Mouse (Mus musculus) intestine, postnatal 0 days (tissue): ENCODE results near the gene Cadm4. TPM values are rescaled to one million over a fixed set of nuclear protein-coding genes. Genes with fewer than 3 reads are reported as not detected.

ENCODE experiments used
- ATAC-seq: fragments of 200-750 bp; cut with Nextera tagmentation; 2 replicates; pipeline ENCODE4 v1.8.0; 2017; ENCODE audit warnings: mild to moderate bottlenecking, moderate TSS enrichment, moderate library complexity
- H3K27ac ChIP-seq: fragments of 300-500 bp; sonication (generic); 2 replicates; pipeline ENCODE4 v1.5.1; 2014; ENCODE audit warnings: mild to moderate bottlenecking, low read depth, low read length, moderate library complexity
- H3K27me3 ChIP-seq: fragments of 300-500 bp; sonication (generic); replicated peaks from 2 replicates; pipeline ENCODE4 v1.6.1; 2014; ENCODE audit warnings: low read length, mixed read lengths; ENCODE audit not compliant: control insufficient read depth, insufficient read depth
- H3K36me3 ChIP-seq: fragments of 300-500 bp; sonication (generic); 2 replicates; pipeline ENCODE4 v1.6.1; 2014; ENCODE audit warnings: mild to moderate bottlenecking, moderate library complexity; ENCODE audit not compliant: control insufficient read depth, insufficient read depth
- H3K4me1 ChIP-seq: fragments of 300-500 bp; sonication (generic); replicated peaks from 2 replicates; pipeline ENCODE4 v1.6.1; 2014; ENCODE audit warnings: antibody characterized with exemption, low read length, mixed read lengths; ENCODE audit not compliant: control insufficient read depth, insufficient read depth
- H3K4me2 ChIP-seq: fragments of 300-500 bp; sonication (generic); replicated peaks from 2 replicates; pipeline ENCODE4 v1.6.1; 2014; ENCODE audit warnings: low read depth, mild to moderate bottlenecking, moderate library complexity
- H3K4me3 ChIP-seq: fragments of 300-500 bp; sonication (generic); 2 replicates; pipeline ENCODE4 v1.5.1; 2014; ENCODE audit warnings: low read depth, low read length
- H3K9ac ChIP-seq: fragments of 300-500 bp; sonication (generic); 2 replicates; pipeline ENCODE4 v1.6.1; 2014; ENCODE audit warnings: mild to moderate bottlenecking, low read depth, low read length
- H3K9me3 ChIP-seq: fragments of 300-500 bp; sonication (generic); 2 replicates; pipeline ENCODE4 v1.6.1; 2016; ENCODE audit warnings: mixed run types; ENCODE audit not compliant: control insufficient read depth
- CTCF ChIP-seq: sonication (generic); IDR thresholded peaks from 2 replicates; pipeline ENCODE4 v1.5.1; 2016; ENCODE audit warnings: low read depth, mild to moderate bottlenecking, control low read depth, antibody characterized with exemption, moderate library complexity
- WGBS: fragments of 180-500 bp; shearing (Covaris S2); extraction: QIAGEN DNeasy Blood & Tissue Kit; methylation state at CpG from one replicate; pipeline ENCODE4 v1.1.7; 2014; 5-methylcytosine and 5-hydroxymethylcytosine counted together
- polyA plus RNA-seq: library from polyadenylated mRNA; unstranded; fragments of >200 nt; fragmentation: Nextera tagmentation; extraction: Ambion mirVana; gene quantifications from 2 replicates; pipeline ENCODE4 v1.2.1, GENCODE M21; 2015

Cadm4 gene
- polyA plus RNA-seq, 1 experiment from 2014 or later: 1.4 TPM

DNA sequence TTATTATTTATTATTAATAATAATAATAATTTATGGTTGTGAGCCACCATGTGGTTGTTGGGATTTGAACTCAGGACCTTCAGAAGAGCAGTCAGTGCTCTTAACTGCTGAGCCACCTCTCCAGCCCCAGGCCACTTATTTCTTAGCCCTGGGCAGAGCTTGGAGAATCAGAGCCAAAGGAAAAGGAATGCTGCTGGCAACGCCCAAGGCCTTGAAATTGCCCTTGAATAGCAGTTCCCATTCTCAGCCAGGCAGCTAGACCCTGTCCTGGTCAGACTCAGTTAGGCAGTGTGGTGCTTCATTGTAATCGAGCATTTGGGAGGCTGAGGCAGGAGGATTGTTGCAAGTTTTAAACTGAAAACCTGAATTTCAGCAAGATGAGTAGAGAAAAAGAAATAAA is 27.6 kb upstream of the Cadm4 start:
- Histone ChIP-seq H3K27me3 (no peaks in the 10 kb centered on the region), H3K27ac (no peak overlapping the region), H3K4me1 (no peaks in the 10 kb centered on the region), H3K4me2 (no peak overlapping the region), H3K4me3 (no peak overlapping the region), H3K9me3 (no peaks in the 10 kb centered on the region), H3K36me3 (no peaks in the 10 kb centered on the region), H3K9ac (no peak overlapping the region)
- no peak for TF ChIP-seq CTCF
- WGBS: 73% methylated on average over 2 of the region's 2 CpGs
- no peak for ATAC-seq

DNA sequence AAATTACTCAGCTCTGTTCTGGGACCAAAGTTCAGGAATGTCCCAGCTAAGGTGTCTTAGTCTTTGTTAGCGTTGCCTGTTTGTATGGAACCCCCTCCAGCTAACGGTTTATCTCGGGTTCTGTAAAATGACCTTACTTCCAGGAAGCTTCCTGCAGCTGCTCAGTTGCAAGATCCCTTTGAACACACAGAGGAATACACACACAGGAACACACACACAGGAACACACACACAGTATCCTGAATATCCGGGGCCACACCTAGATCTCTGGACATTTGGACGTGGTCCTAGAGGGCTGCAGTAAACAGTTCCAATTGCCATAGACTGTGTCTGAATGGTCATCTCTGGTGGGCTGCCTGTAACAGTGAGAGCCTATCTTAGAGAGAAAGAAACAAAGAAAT is 26.1 kb upstream of the Cadm4 start:
- 56% methylated on average over 5 of the region's 5 CpGs for WGBS
- no peaks in the 10 kb centered on the region for H3K27me3 ChIP-seq
- TF ChIP-seq CTCF: no peak

GRCm38 (mm10) chr7:24457726-24458370 is 24.0 kb upstream of the Cadm4 start:
- H3K36me3 ChIP-seq: no peaks in the 10 kb centered on the region
- WGBS: 51% methylated on average over 10 of the region's 10 CpGs
- H3K4me1 ChIP-seq: peaks cover 4% of the 10 kb centered on the region; the same call in 1 of the 2 replicates
- no peak overlapping the region for H3K9ac ChIP-seq
- no peak for TF ChIP-seq CTCF
- no peak overlapping the region for H3K4me3 ChIP-seq
- H3K4me2 ChIP-seq: no peak overlapping the region
- ATAC-seq: no peak
- no peak overlapping the region for H3K27ac ChIP-seq
- H3K27me3 ChIP-seq: no peaks in the 10 kb centered on the region
- H3K9me3 ChIP-seq: no peaks in the 10 kb centered on the region

More for the DNA sequence above, 26.1 kb upstream of the Cadm4 start:
- no peak overlapping the region for H3K4me3 ChIP-seq
- no peak overlapping the region for H3K4me2 ChIP-seq
- no peaks in the 10 kb centered on the region for H3K4me1 ChIP-seq
- H3K9me3 ChIP-seq: no peaks in the 10 kb centered on the region
- H3K27ac ChIP-seq: no peak overlapping the region
- ATAC-seq: no peak
- no peak overlapping the region for H3K9ac ChIP-seq
- no peaks in the 10 kb centered on the region for H3K36me3 ChIP-seq

GRCm38 (mm10) chr7:24459440-24459839 is 22.4 kb upstream of the Cadm4 start:
- H3K27ac ChIP-seq: peak overlapping the region; percentile 28; the same call in 1 of the 2 replicates
- WGBS: 47% methylated on average over 5 of the region's 5 CpGs
- no peak overlapping the region for H3K4me2 ChIP-seq
- TF ChIP-seq CTCF: no peak
- H3K9ac ChIP-seq: no peak overlapping the region
- H3K4me1 ChIP-seq: peaks cover 4% of the 10 kb centered on the region; the same call in 1 of the 2 replicates
- H3K27me3 ChIP-seq: no peaks in the 10 kb centered on the region
- H3K36me3 ChIP-seq: no peaks in the 10 kb centered on the region
- peak; percentile 76 for ATAC-seq
- H3K4me3 ChIP-seq: no peak overlapping the region
- no peaks in the 10 kb centered on the region for H3K9me3 ChIP-seq

GRCm38 (mm10) chr7:24459843-24460242 is 22.0 kb upstream of the Cadm4 start:
- Histone ChIP-seq H3K36me3 (no peaks in the 10 kb centered on the region), H3K9me3 (no peaks in the 10 kb centered on the region), H3K4me3 (no peak overlapping the region), H3K4me2 (no peak overlapping the region), H3K4me1 (peaks cover 4% of the 10 kb centered on the region; the same call in 1 of the 2 replicates), H3K27me3 (no peaks in the 10 kb centered on the region), H3K9ac (no peak overlapping the region), H3K27ac (peak overlapping the region; percentile 28; the same call in 1 of the 2 replicates)
- WGBS: 37% methylated on average over 3 of the region's 3 CpGs
- ATAC-seq: peak; percentile 75
- no peak for TF ChIP-seq CTCF

GRCm38 (mm10) chr7:24461376-24462051 is 20.3 kb upstream of the Cadm4 start:
- Histone ChIP-seq H3K4me1 (peaks cover 4% of the 10 kb centered on the region; the same call in 1 of the 2 replicates), H3K4me3 (no peak overlapping the region), H3K27ac (no peak overlapping the region; the same call in 1 of the 2 replicates), H3K27me3 (no peaks in the 10 kb centered on the region), H3K9ac (no peak overlapping the region; the same call in 1 of the 2 replicates), H3K4me2 (peak overlapping the region; percentile 66; the same call in 1 of the 2 replicates), H3K9me3 (no peaks in the 10 kb centered on the region), H3K36me3 (peaks cover 1% of the 10 kb centered on the region; the same call in 1 of the 2 replicates)
- ATAC-seq: no peak
- WGBS: 26% methylated on average over 14 of the region's 14 CpGs
- no peak for TF ChIP-seq CTCF
